Mouse (Mus musculus) lung, postnatal 0 days (tissue): ENCODE data around the gene Tapbpl.

Experiments
- CTCF ChIP-seq: IDR thresholded peaks from 2 replicates; pipeline ENCODE4 v1.5.1; 2016; ENCODE audit warnings: antibody characterized with exemption, mild to moderate bottlenecking
- EP300 ChIP-seq: IDR thresholded peaks from 2 replicates; pipeline ENCODE4 v1.6.1; 2016; ENCODE audit warnings: antibody characterized with exemption, mild to moderate bottlenecking, control low read depth

- no peak for TF ChIP-seq CTCF
- no peak for TF ChIP-seq EP300
These were observed 9.9 kb upstream of the Tapbpl start for GRCm38 (mm10) chr6:125241566-125241965.
